Mouse (Mus musculus): ENCODE data around the gene Slc3a2. TPM values are rescaled to one million over a fixed set of nuclear protein-coding genes. Genes with fewer than 3 reads are reported as not detected.

Slc3a2 gene
- polyA plus RNA-seq, 1 experiment from 2014 or later = 91.8 TPM

GRCm38 (mm10) chr19:8662337-8662736, 60.8 kb downstream of the Slc3a2 start:
- DNase-seq (ENCODE audit: low spot score) = peak; percentile 62
- H3K27me3 ChIP-seq (replicated peaks; ENCODE audit: insufficient read depth, low read length) = no peaks in the 10 kb centered on the region
- H3K4me1 ChIP-seq (ENCODE audit: insufficient read depth, low read depth, low read length) = 0 out of 2 replicates have a peak, but pooled peaks cover 4% of the 10 kb centered on the region
- H3K4me2 ChIP-seq (replicated peaks; ENCODE audit: low read depth, low read length) = peak overlapping the region; percentile 87
- no peaks in the 10 kb centered on the region for H3K36me3 ChIP-seq (ENCODE audit: insufficient read depth, low read length)
- H3K4me3 ChIP-seq (ENCODE audit: low read depth, low read length) = peak overlapping the region; percentile 36; the same call in 1 of the 2 replicates
- no peaks in the 10 kb centered on the region for H3K9me3 ChIP-seq (ENCODE audit: low read length)
- 3% methylated on average over 11 of the region's 11 CpGs for WGBS
- H3K27ac ChIP-seq (ENCODE audit: low read length) = no peak overlapping the region
- H3K9ac ChIP-seq (replicated peaks; ENCODE audit: low read depth) = no peak overlapping the region
- ATAC-seq = peak; percentile 61
- peak; percentile 73 for TF ChIP-seq CTCF (IDR thresholded peaks at IDR 0.05)
- no peak for TF ChIP-seq EP300 (IDR thresholded peaks at IDR 0.05)

GRCm38 (mm10) chr19:8661821-8662307, 61.3 kb downstream of the Slc3a2 start:
- DNase-seq (ENCODE audit: low spot score) (no peak), ATAC-seq (peak; percentile 15; the same call in 1 of the 2 replicates)
- H3K27me3 ChIP-seq (replicated peaks; ENCODE audit: insufficient read depth, low read length) = no peaks in the 10 kb centered on the region
- H3K27ac ChIP-seq (ENCODE audit: low read length) = no peak overlapping the region
- H3K36me3 ChIP-seq (ENCODE audit: insufficient read depth, low read length) = no peaks in the 10 kb centered on the region
- 0 out of 2 replicates have a peak overlapping the region, but pooled peaks have one; percentile 8 for H3K9ac ChIP-seq (replicated peaks; ENCODE audit: low read depth)
- H3K4me2 ChIP-seq (replicated peaks; ENCODE audit: low read depth, low read length) = peak overlapping the region; percentile 87
- H3K4me3 ChIP-seq (ENCODE audit: low read depth, low read length) = peak overlapping the region; percentile 36
- TF ChIP-seq CTCF (IDR thresholded peaks at IDR 0.05) = no peak; the same call in 1 of the 2 replicates
- TF ChIP-seq EP300 (IDR thresholded peaks at IDR 0.05) = no peak
- WGBS = under 1% methylated on average over 35 of the region's 35 CpGs
- no peaks in the 10 kb centered on the region for H3K9me3 ChIP-seq (ENCODE audit: low read length)
- 0 out of 2 replicates have a peak, but pooled peaks cover 4% of the 10 kb centered on the region for H3K4me1 ChIP-seq (ENCODE audit: insufficient read depth, low read depth, low read length)

Small RNAs within 50 kb of the gene (microRNA-seq; reads per million reads assigned to microRNA genes)
- gene Mir6992 = not detected

Other genes starting within 250 kb of the Slc3a2 start
- gene Slc22a8, start 132.1 kb downstream of the Slc3a2 start, polyA plus RNA-seq (2015; fragmentation: Nextera tagmentation; extraction: Ambion mirVana) = 0.20 and 0.56 TPM in 2 replicates
- not detected in 2 replicates for gene Slc22a6, start 105.3 kb downstream of the Slc3a2 start, polyA plus RNA-seq (2015; fragmentation: Nextera tagmentation; extraction: Ambion mirVana)
- 0.14 and 0.21 TPM in 2 replicates for gene Chrm1, start 59.6 kb downstream of the Slc3a2 start, polyA plus RNA-seq (2015; fragmentation: Nextera tagmentation; extraction: Ambion mirVana)
- 45.3 and 48.7 TPM in 2 replicates for gene Wdr74, start 12.5 kb upstream of the Slc3a2 start, polyA plus RNA-seq (2015; fragmentation: Nextera tagmentation; extraction: Ambion mirVana)
- 0.75 and 0.82 TPM in 2 replicates for gene 1700092M07Rik, start 17.3 kb upstream of the Slc3a2 start, polyA plus RNA-seq (2015; fragmentation: Nextera tagmentation; extraction: Ambion mirVana)
- 130 and 143 TPM in 2 replicates for gene Stx5a, start 18.0 kb upstream of the Slc3a2 start, polyA plus RNA-seq (2015; fragmentation: Nextera tagmentation; extraction: Ambion mirVana)
- gene Nxf1, start 33.7 kb upstream of the Slc3a2 start, polyA plus RNA-seq (2015; fragmentation: Nextera tagmentation; extraction: Ambion mirVana) = 88.8 and 89.7 TPM in 2 replicates
- gene Tmem223, start 47.6 kb upstream of the Slc3a2 start, polyA plus RNA-seq (2015; fragmentation: Nextera tagmentation; extraction: Ambion mirVana) = 157 and 159 TPM in 2 replicates
- 114 and 127 TPM in 2 replicates for gene Tmem179b, start 51.1 kb upstream of the Slc3a2 start, polyA plus RNA-seq (2015; fragmentation: Nextera tagmentation; extraction: Ambion mirVana)
- 11.8 and 12.9 TPM in 2 replicates for gene Taf6l, start 63.0 kb upstream of the Slc3a2 start, polyA plus RNA-seq (2015; fragmentation: Nextera tagmentation; extraction: Ambion mirVana)
- gene Polr2g, start 75.2 kb upstream of the Slc3a2 start, polyA plus RNA-seq (2015; fragmentation: Nextera tagmentation; extraction: Ambion mirVana) = 110 and 123 TPM in 2 replicates
- gene Zbtb3, start 79.2 kb upstream of the Slc3a2 start, polyA plus RNA-seq (2015; fragmentation: Nextera tagmentation; extraction: Ambion mirVana) = 2.3 and 2.6 TPM in 2 replicates
- 21.4 and 22.8 TPM in 2 replicates for gene Ttc9c, start 96.0 kb upstream of the Slc3a2 start, polyA plus RNA-seq (2015; fragmentation: Nextera tagmentation; extraction: Ambion mirVana)
- 4.3 and 5.3 TPM in 2 replicates for gene Hnrnpul2, start 96.6 kb upstream of the Slc3a2 start, polyA plus RNA-seq (2015; fragmentation: Nextera tagmentation; extraction: Ambion mirVana)
- not detected in 2 replicates for gene AC129217.1, start 106.4 kb upstream of the Slc3a2 start, polyA plus RNA-seq (2015; fragmentation: Nextera tagmentation; extraction: Ambion mirVana)
- 66.3 and 66.8 TPM in 2 replicates for gene Bscl2, start 114.1 kb upstream of the Slc3a2 start, polyA plus RNA-seq (2015; fragmentation: Nextera tagmentation; extraction: Ambion mirVana)
- gene Gng3, start 115.8 kb upstream of the Slc3a2 start, polyA plus RNA-seq (2015; fragmentation: Nextera tagmentation; extraction: Ambion mirVana) = 0.35 and 0.46 TPM in 2 replicates
- gene Lrrn4cl, start 127.4 kb upstream of the Slc3a2 start, polyA plus RNA-seq (2015; fragmentation: Nextera tagmentation; extraction: Ambion mirVana) = 1.7 and 1.9 TPM in 2 replicates
- 153 and 164 TPM in 2 replicates for gene Ubxn1, start 148.1 kb upstream of the Slc3a2 start, polyA plus RNA-seq (2015; fragmentation: Nextera tagmentation; extraction: Ambion mirVana)
- gene Uqcc3, start 157.6 kb upstream of the Slc3a2 start, polyA plus RNA-seq (2015; fragmentation: Nextera tagmentation; extraction: Ambion mirVana) = 75.2 and 84.3 TPM in 2 replicates
- 33.6 and 40.0 TPM in 2 replicates for gene Lbhd1, start 160.4 kb upstream of the Slc3a2 start, polyA plus RNA-seq (2015; fragmentation: Nextera tagmentation; extraction: Ambion mirVana)
- gene Gm49403, start 160.6 kb upstream of the Slc3a2 start, polyA plus RNA-seq (2015; fragmentation: Nextera tagmentation; extraction: Ambion mirVana) = not detected in 2 replicates
- gene 1810009A15Rik, start 165.5 kb upstream of the Slc3a2 start, polyA plus RNA-seq (2015; fragmentation: Nextera tagmentation; extraction: Ambion mirVana) = 44.4 and 45.3 TPM in 2 replicates
- not detected in 2 replicates for gene Gm49416, start 165.6 kb upstream of the Slc3a2 start, polyA plus RNA-seq (2015; fragmentation: Nextera tagmentation; extraction: Ambion mirVana)
- 16.6 and 16.7 TPM in 2 replicates for gene Ints5, start 169.6 kb upstream of the Slc3a2 start, polyA plus RNA-seq (2015; fragmentation: Nextera tagmentation; extraction: Ambion mirVana)
- gene Ganab, start 174.7 kb upstream of the Slc3a2 start, polyA plus RNA-seq (2015; fragmentation: Nextera tagmentation; extraction: Ambion mirVana) = 41.4 and 45.7 TPM in 2 replicates
- 39.5 and 39.6 TPM in 2 replicates for gene B3gat3, start 197.0 kb upstream of the Slc3a2 start, polyA plus RNA-seq (2015; fragmentation: Nextera tagmentation; extraction: Ambion mirVana)
- gene Rom1, start 206.0 kb upstream of the Slc3a2 start, polyA plus RNA-seq (2015; fragmentation: Nextera tagmentation; extraction: Ambion mirVana) = 4.9 and 5.7 TPM in 2 replicates
- 28.6 and 30.5 TPM in 2 replicates for gene Eml3, start 206.2 kb upstream of the Slc3a2 start, polyA plus RNA-seq (2015; fragmentation: Nextera tagmentation; extraction: Ambion mirVana)
- gene Mta2, start 218.5 kb upstream of the Slc3a2 start, polyA plus RNA-seq (2015; fragmentation: Nextera tagmentation; extraction: Ambion mirVana) = 81.8 and 84.7 TPM in 2 replicates
- gene Tut1, start 230.5 kb upstream of the Slc3a2 start, polyA plus RNA-seq (2015; fragmentation: Nextera tagmentation; extraction: Ambion mirVana) = 12.8 and 13.6 TPM in 2 replicates
- gene Eef1g, start 243.7 kb upstream of the Slc3a2 start, polyA plus RNA-seq (2015; fragmentation: Nextera tagmentation; extraction: Ambion mirVana) = 153 and 159 TPM in 2 replicates